Mouse (Mus musculus) heart, adult 2 months (tissue): ENCODE measurements around the gene Rorc. TPM values are rescaled to one million over a fixed set of nuclear protein-coding genes. Genes with fewer than 3 reads are reported as not detected.
A peak's percentile ranks its signal among the peaks of the same experiment; 100 is the strongest.

Experiments used
- DNase-seq, 2 experiments: peaks; one replicate each; pipeline ENCODE4 v3.0.0; 2021
- H3K27ac ChIP-seq: fragments of 200-600 bp; 2 replicates; pipeline ENCODE4 v1.8.1; 2022
- H3K27me3 ChIP-seq: fragments of 200-500 bp; 2 replicates; pipeline ENCODE4 v1.6.1; 2012; ENCODE audit warnings: mild to moderate bottlenecking, low read length, inconsistent platforms, mixed read lengths; ENCODE audit not compliant: control insufficient read depth, insufficient read depth
- H3K36me3 ChIP-seq: fragments of 200-500 bp; 2 replicates; pipeline ENCODE4 v1.6.1; 2012; ENCODE audit warnings: low read length, inconsistent platforms; ENCODE audit not compliant: control insufficient read depth, insufficient read depth
- H3K4me1 ChIP-seq: fragments of 200-500 bp; 2 replicates; pipeline ENCODE4 v1.6.1; 2011; ENCODE audit warnings: low read length; ENCODE audit not compliant: control insufficient read depth, insufficient read depth
- H3K4me3 ChIP-seq: fragments of 200-600 bp; 2 replicates; pipeline ENCODE4 v1.8.1; 2022
- H3K79me2 ChIP-seq: fragments of 200-500 bp; replicated peaks from 2 replicates; pipeline ENCODE4 v1.6.1; 2012; ENCODE audit warnings: mild to moderate bottlenecking, inconsistent platforms, low read length, moderate library complexity, mixed read lengths; ENCODE audit not compliant: control insufficient read depth, insufficient read depth
- H3K9ac ChIP-seq: fragments of 200-500 bp; 2 replicates; pipeline ENCODE4 v1.6.1; 2012; ENCODE audit warnings: low read depth, mild to moderate bottlenecking, control low read depth, inconsistent platforms, low read length, mixed read lengths
- CTCF ChIP-seq: fragments of 200-600 bp; IDR thresholded peaks from 2 replicates; pipeline ENCODE4 v1.8.1; 2022; ENCODE audit warnings: antibody characterized with exemption, mild to moderate bottlenecking, moderate library complexity
- EP300 ChIP-seq: fragments of 200-500 bp; IDR thresholded peaks from 2 replicates; pipeline ENCODE4 v1.6.1; 2011; ENCODE audit warnings: low read depth, low read length, control low read depth; ENCODE audit not compliant: insufficient read depth
- POLR2A ChIP-seq: fragments of 200-500 bp; IDR thresholded peaks from 2 replicates; pipeline ENCODE4 v1.6.1; 2011; ENCODE audit warnings: mild to moderate bottlenecking, low read depth, low read length, control low read depth; ENCODE audit not compliant: insufficient read depth
- WGBS: fragments of 180-500 bp; shearing (Covaris S2); methylation state at CpG from one replicate; pipeline ENCODE4 v1.1.7; 2018; 5-methylcytosine and 5-hydroxymethylcytosine counted together
- intact Hi-C: fragments of 180-260 bp; cut with DNase I; formaldehyde crosslinking; loops from one replicate; pipeline ENCODE4 v1.15.1; 2025
- long read RNA-seq: library from polyadenylated mRNA; stranded (forward); transcript quantifications from one replicate; pipeline ENCODE4 v2.0.0, GENCODE M21; 2021
- polyA plus RNA-seq: library from polyadenylated mRNA; depleted of rRNA; stranded (reverse); fragments of >200 nt; gene quantifications from 2 replicates; pipeline ENCODE4 v1.2.3, GENCODE M21; 2012; rRNA removed
- total RNA-seq, 2 experiments: library from RNA; stranded (reverse); gene quantifications; 2 replicates each; pipeline ENCODE4 v1.2.3; 2021

The Rorc gene
- 10 to 100 TPM; 36.1 to 44.8 TPM for total RNA-seq
- polyA plus RNA-seq = 25.7 and 26.7 TPM in 2 replicates
- long read RNA-seq, transcript Rorc-201 (11 exons, 2,136 nt) = major isoform, 48 of 73 reads
- long read RNA-seq, partial matches to known transcripts = 21 of 73 reads
- long read RNA-seq, other reads (novel, unspliced or antisense) = 4 of 73 reads

DNA sequence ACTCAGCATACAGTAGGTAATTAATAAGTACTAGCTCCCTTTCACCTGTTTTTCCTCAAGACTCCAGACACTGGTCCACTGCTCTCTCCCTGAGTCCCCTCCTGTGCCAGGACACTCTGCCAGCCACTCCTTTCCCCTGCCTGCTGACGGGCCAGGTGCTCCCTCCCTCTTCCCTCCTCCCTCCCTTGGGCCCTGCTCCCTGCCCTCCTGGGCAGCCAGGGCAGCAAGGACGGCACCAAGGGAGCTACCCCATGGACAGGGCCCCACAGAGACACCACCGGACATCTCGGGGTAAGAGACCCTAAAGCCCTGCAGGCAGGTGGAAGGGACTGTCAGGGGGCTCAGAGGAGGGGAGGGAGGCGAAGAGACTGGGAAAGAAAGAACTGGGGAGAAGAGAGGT lies at the start of gene Rorc:
Gene Rorc (plus strand): TSS at position 154 of the 400 bp plus-strand sequence.
- Histone ChIP-seq H3K4me3 (peak within 1 kb of the TSS; percentile 34), H3K9ac (peak within 1 kb of the TSS; percentile 23), H3K27ac (peak within 1 kb of the TSS; percentile 55), H3K27me3 (no peaks in the 10 kb centered on the region; the same call in 1 of the 2 replicates), H3K4me1 (peaks cover 1% of the 10 kb centered on the region; the same call in 1 of the 2 replicates), H3K79me2 (no peaks in the 10 kb centered on the region), H3K36me3 (no peaks in the 10 kb centered on the region)
- peak; percentile 53 to 70 for DNase-seq
- WGBS = 13% methylated on average over 5 of the region's 5 CpGs
- intact Hi-C loops = loop anchor here (2.0 kb wide), 1 partner anchor 70 kb away; the partner anchor contains the start of genes Mrpl9 and Oaz3
- no peak for TF ChIP-seq CTCF
- peak; percentile 38; the same call in 1 of the 2 replicates for TF ChIP-seq POLR2A
- no peak for TF ChIP-seq EP300

DNA sequence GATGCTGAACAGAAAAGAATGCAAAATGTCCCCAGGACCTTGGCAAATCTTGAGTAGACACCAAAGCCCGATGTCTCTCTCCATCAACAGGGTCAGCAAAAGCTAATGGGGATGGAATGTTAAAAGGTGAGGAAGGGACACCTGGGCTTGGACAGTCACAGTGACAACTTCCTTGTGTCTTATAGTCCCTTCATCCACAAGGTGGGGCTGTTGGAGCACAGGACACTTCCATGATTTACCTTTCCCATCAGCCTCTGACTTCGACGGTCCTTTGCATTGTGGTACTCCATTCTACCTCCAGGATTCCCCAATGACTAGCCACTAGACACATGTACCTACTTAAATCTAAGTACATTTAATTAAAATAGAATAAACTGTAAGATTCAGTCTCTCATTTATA lies 43.9 kb upstream of the Rorc start:
- Histone ChIP-seq H3K36me3 (no peaks in the 10 kb centered on the region; the same call in 1 of the 2 replicates), H3K9ac (no peak overlapping the region), H3K27ac (no peak overlapping the region), H3K4me1 (no peaks in the 10 kb centered on the region), H3K27me3 (no peaks in the 10 kb centered on the region), H3K4me3 (no peak overlapping the region), H3K79me2 (no peaks in the 10 kb centered on the region)
- TF ChIP-seq POLR2A = no peak
- TF ChIP-seq CTCF = 0 out of 2 replicates have a peak, but pooled peaks have one; percentile 20
- no peak for DNase-seq
- 76% methylated on average over 3 of the region's 3 CpGs for WGBS
- intact Hi-C loops = no loop called here

DNA sequence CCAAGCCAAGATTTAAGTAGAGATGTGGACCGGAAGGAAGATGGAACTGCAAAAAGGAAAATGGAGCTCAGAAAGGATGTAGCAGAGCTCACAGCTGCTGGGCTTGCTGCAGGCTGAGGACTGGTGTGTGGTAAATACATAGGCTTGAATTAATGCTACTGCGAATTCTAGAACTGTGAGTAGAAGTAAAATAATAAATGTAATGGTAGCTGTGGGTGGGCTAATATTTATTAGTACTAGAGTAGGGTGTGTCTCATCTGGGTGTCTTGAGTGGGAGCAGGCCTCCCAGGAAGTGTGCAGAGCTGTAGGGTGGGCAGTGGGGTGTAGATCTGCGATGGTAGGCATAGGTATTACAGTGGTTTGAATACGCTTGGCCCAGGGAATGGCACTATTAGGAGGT lies 38.2 kb upstream of the Rorc start:
- H3K36me3 ChIP-seq = no peaks in the 10 kb centered on the region; the same call in 1 of the 2 replicates
- no peaks in the 10 kb centered on the region for H3K4me1 ChIP-seq
- H3K4me3 ChIP-seq = no peak overlapping the region
- no peaks in the 10 kb centered on the region for H3K27me3 ChIP-seq
- no peak for DNase-seq
- WGBS = 87% methylated on average over 4 of the region's 4 CpGs
- H3K27ac ChIP-seq = no peak overlapping the region
- no peak overlapping the region for H3K9ac ChIP-seq
- intact Hi-C loops = no loop called here
- H3K79me2 ChIP-seq = no peaks in the 10 kb centered on the region
- TF ChIP-seq POLR2A (no peak), EP300 (no peak), CTCF (no peak)

- WGBS = 78% methylated on average over 3 of the region's 3 CpGs
- DNase-seq = no peak
- TF ChIP-seq POLR2A = no peak
- TF ChIP-seq CTCF = no peak
- TF ChIP-seq EP300 = no peak
- no peak overlapping the region for H3K9ac ChIP-seq
- H3K4me3 ChIP-seq = no peak overlapping the region
- no peaks in the 10 kb centered on the region for H3K36me3 ChIP-seq
- no peaks in the 10 kb centered on the region for H3K27me3 ChIP-seq
- intact Hi-C loops = no loop called here
- H3K27ac ChIP-seq = no peak overlapping the region
- no peaks in the 10 kb centered on the region for H3K4me1 ChIP-seq
- H3K79me2 ChIP-seq = no peaks in the 10 kb centered on the region
Observed at GRCm38 (mm10) chr3:94338522-94338921, 34.1 kb upstream of the Rorc start.

DNA sequence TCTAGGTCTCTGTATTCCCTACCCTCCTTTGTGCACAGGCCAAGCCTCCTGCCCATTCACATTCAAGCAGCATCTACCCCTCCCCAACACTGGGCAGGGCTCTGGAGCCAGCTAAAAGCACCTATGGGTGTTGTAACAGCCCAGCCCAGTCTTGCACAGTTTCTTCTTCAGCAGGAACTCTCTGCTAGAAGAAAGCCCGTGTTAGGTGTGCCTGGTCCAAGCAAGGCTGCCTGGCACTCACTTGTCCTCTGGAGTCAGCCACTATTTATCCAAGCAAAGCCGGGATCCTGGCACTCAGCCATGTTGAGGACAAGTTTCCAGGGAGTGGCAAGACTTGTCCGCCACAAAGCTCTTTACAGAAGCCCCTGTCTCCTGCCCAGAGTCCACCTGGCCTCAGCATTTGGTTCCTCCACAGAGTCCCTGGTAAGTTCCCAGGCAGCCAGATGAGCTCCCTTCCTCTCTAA lies 30.6 kb upstream of the Rorc start, which contains the start of gene Them5:
Gene Them5 (plus strand): TSS at position 141 of the 464 bp plus-strand sequence.
- intact Hi-C loops = no loop called here
- no peaks in the 10 kb centered on the region for H3K79me2 ChIP-seq
- no peak within 1 kb of the TSS for H3K4me3 ChIP-seq
- no peak within 1 kb of the TSS for H3K27ac ChIP-seq
- H3K9ac ChIP-seq = no peak within 1 kb of the TSS
- DNase-seq = no peak
- H3K4me1 ChIP-seq = no peaks in the 10 kb centered on the region
- H3K36me3 ChIP-seq = no peaks in the 10 kb centered on the region
- no peaks in the 10 kb centered on the region for H3K27me3 ChIP-seq
- WGBS = 18% methylated on average over 3 of the region's 3 CpGs
- no peak for TF ChIP-seq CTCF
- no peak for TF ChIP-seq EP300
- no peak for TF ChIP-seq POLR2A

DNA sequence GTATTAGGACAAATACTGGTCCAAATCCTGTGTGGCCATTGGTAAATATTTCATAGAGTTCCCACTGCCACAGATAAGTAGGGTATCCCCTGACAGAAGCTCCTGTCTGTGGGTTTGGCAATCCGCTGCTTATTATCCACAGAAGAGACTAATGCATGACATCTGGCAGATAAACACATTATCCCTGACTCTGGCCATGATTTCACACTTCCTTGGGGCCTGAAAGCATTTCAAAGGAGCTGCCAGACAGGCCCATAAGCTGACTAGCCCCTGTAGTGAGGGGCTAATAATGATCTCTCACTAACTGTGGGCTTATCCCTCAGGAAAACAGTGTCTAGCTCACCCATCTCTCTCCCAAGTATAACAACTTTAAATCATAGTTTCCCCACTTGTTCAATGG lies 30.0 kb upstream of the Rorc start:
- Histone ChIP-seq H3K79me2 (no peaks in the 10 kb centered on the region), H3K27ac (no peak overlapping the region), H3K4me1 (no peaks in the 10 kb centered on the region), H3K9ac (no peak overlapping the region), H3K4me3 (no peak overlapping the region), H3K27me3 (no peaks in the 10 kb centered on the region), H3K36me3 (no peaks in the 10 kb centered on the region)
- DNase-seq = no peak
- intact Hi-C loops = no loop called here
- 65% methylated on average over 1 of the region's 1 CpGs for WGBS
- no peak for TF ChIP-seq POLR2A
- no peak for TF ChIP-seq CTCF
- no peak for TF ChIP-seq EP300
